Mouse (Mus musculus) layer of hippocampus, adult 11-12 months (tissue): ENCODE results near the gene Zup1.
"Not testable (repeated sequence)": the region's sequence is repeated elsewhere in the genome, so short reads cannot be mapped to it uniquely, and the experiment has no call there.

Experiments used
- DNase-seq: peaks from one replicate; pipeline ENCODE4 v3.0.0; 2022; ENCODE audit warnings: low spot score

Gene Zup1

DNA sequence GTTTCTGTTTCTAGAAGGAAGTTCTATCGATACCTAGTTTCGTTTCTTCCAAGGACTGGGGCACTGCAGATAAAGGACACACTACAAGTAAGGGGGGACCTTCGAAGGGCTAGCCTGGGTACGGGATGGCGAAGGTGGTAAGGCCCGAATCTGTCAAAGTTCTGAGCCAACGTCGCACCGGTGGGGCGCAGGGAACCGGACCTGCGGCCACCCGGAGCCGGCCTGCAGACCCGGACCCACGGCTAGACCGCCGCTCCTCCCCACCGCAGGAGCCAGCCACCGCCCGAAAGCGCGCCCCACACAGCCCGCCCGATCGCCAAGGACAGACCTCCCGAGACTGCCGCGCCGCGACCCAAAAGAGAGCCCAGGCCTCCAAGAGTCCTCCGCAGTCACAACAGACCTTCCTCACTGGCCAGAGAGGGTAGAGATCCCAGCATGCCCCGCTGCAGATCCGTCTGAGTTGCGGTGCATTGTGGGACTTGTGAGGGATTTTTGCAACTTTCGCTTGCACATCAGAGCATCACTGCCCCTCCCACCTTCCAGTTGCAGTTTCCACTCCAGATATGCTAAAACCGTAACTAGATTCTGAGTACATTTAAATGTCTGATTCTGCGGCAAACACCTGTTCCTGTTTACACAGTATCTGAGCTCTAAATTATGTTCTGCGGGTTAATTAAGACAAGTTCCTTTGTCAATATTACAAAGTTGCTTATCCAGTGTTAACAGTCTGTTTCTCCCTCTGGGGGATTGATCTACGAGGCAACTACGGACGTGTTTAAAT, at the start of gene Zup1:
Gene Zup1 (minus strand): TSS at position 467 of the 781 bp plus-strand sequence.
- peak; percentile 82 for DNase-seq

DNA sequence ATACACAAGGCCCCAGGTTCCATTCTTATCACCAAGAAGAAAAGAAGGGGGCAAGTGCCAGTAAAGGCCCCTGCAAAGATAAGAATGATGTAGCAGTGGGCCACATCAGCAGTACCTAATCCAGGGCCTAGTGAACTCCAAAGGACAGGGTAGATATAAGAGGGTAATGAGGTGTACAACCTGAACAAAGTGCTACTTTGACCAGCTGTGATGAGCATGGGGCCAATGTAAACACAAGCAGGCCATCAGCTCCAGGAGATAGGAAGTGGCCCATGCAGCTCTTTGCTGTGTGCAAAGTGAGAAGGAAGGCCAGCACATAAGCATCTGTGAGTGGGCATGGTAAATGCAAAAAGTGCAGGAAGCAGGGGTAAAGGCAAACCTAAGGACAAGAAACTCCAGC, 47.3 kb upstream of the Zup1 start:
- no peak for DNase-seq

DNA sequence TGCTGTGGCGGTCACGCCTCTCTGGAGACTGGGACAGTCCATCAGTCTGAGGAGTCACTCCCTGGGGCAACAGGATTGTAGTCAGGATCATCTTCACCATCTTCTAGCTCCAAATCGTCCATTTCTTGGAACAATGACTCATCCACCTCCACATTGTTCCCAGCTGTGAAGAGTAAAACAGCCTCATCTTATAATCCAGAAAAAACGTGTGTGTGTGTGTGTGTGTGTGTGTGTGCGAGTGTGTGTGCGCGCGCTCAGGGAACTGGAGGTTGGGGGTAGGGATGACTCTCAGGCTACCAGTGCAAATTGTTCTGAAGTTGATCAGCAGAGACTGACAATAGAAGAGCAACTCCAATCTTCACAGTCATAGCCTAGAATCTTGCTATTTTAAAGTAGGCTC, 45.6 kb upstream of the Zup1 start:
- not testable (repeated sequence) for DNase-seq

DNA sequence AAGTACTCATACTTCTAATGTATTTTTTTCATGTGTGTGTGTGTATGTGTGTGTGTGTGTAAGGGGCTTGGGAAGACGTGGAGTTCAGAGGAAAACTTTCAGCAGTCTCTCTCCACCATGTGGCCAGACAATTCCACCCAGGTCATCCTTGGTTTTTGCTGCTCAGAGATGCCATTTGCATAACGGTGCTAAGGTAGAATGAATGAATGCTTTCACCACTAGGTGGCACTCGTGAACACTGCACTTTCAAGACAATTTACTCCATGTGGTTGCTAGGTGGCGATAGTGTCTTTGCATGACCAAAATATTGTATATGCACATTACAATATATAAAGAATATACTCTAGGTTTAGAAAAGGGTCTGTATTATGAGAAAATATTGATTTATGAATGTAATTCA, 35.7 kb upstream of the Zup1 start:
- DNase-seq, result peak; percentile 81

DNA sequence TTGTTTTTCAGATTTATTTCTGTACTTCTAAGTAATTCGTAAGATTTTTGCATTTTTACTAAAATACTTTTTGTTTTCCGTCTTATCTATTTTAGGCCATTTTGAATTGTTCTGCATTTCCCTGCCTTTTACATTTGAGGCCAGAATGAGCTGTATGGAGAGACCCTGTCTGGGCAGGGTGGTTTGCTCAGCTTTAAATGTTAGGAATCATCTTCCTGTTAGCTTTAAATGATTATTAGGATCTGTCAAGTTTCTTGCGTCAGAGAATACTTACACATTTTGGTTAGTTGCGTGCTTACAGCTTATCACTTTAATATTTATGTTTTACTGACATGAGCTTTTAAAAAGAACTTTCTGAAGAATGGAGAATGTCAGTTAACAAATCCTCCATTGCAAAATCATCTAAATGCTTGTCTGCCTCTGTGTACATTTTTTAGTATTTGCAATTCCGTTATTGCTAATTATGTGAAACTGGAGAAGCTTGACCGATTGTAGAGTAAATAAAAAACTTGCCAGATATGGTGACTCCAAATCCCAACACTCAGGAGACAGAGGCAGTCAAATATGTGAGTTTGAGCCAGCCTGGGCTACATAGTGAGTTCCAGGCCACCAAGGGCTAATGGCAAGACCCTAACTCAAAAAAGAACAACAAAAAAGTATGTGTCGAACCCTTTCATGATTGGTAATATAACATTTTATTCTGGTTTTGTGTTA, 23.9 kb upstream of the Zup1 start:
- no peak for DNase-seq

DNA sequence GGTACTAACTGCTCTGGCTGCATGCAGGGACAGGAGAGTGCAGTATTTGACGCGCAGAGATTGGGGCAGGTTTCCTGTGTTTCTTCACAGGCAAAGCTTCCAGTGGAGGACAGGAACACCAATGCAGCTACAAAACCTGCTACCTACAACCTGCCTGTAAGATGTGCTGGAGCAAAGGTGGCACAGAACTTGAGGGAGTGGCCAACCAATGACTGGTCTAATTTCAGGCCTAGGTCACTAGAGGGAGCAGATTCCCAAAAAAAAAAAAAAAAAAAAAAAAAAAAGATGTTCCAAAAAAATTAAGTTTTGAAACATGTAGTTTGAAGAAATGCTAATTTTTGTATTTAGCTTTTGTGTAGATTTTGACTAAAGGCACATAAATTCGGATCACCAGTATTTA, 1.4 kb upstream of the Zup1 start:
- DNase-seq, result no peak

DNA sequence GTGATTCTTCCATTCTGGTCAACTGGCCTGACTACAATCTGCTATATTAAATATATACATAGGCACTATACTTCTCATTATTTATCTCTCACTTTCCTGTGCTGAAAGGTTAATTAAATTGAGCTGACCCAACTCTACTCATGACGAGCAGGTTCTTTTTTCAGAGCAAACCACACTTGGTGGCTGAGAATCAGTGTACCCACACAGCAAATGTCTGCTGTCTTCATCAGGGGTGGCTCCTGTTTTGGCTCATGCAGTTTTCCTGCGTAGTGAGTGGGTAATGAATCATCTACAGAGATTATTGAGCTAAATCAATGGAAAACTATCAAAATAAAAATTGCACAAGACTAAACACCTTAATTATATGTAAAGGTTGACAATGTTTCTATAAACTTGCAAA, 4.7 kb downstream of the Zup1 start:
- peak; percentile 8 for DNase-seq

DNA sequence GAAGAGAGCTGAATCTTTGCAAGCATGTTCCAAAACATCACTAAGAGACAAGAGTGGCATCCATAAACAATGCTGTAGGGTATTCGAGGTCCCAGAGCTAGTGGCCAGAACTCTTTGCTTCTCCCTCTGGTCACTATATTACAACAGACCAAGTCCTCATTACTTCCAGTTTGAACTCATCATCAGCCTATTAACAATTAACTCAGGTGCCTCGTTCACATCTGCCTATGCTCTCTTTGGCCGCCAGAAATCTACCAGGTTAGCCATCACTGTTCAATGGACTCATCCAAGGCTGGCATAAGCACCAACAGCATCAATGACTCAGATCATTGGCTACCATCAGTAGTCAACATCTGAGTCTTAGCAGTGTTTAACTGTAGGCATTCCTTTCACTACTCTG, 5.7 kb downstream of the Zup1 start:
- DNase-seq, result no peak

DNA sequence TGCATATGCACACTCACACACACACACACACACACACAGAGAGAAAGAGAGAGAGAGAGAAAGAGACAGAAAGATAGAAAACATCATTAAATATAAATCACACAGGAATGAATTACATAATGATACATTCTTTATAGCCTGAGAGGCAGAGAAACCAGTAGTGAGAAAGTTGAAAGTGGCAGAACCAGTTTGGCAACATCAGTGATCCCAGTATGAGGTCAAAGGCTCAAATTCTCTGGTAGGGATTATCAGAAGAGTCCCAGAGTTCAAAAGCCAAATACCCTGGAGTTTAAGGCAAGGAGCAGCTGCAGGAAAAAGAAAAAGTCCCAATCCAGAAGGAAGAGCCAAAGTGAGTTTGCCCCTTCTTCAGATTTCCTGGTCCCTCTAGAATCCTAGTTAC, 10.4 kb downstream of the Zup1 start:
- no peak for DNase-seq

DNA sequence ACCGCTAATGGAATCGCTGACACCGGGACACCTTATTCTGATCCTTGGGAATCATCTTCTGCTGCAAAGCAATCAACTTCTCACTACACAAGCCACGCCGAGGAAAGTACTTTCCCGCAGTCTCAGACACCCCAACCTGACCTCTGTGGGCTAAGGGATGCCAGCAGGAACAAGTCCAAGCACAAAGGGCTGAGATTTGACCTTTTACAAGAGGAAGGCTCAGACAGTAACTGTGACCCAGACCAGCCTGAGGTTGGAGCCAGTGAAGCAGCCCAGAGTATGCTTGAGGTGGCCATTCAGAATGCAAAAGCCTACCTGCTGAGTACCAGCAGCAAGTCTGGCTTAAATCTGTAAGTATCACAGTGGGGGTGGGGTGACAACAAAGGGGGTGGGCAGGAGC, 45.6 kb downstream of the Zup1 start:
- DNase-seq, result no peak

DNA sequence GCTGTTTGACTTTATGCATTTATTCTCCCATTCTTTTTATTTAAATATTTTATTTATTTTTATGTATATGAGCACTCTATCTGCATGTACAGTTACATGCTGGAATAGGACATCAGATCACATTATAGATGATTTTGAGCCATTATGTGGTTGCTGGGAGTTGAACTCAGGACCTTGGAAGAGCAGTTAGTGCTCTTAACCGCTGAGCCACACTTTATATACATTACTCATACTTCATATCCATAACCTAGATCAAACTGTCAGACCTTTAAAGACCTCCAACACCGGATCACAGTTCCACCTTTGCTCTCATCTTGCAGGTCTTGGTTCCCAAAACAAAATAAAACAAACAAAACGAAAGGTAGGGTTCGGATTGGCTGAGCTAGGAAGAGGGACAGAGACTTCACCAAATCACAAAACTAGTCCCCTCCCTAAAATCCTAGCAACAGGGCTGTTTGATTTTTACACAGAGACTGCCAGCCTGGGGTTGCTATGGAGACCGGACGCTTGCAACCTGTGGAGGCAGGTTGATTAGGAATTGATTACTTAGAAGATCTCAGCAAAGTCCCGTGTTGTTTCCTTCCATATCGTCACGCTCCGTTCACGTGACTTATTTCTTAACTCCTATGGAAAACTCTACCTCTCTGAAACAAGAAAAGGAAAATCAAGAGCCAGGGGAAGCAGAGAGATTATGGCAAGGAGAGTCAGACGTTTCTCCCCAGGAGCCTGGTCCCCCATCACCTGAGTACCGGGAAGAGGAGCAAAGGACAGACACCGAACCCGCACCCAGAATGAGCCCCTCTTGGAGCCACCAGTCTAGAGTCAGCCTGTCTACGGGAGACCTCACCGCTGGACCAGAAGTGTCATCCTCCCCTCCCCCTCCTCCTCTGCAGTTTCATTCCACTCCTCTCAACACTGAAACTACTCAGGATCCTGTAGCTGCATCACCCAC, 46.3 kb downstream of the Zup1 start, which contains the start of gene Rsph4a:
Gene Rsph4a (plus strand): TSS at position 582 of the 952 bp plus-strand sequence.
- DNase-seq, result peak; percentile 71

DNA sequence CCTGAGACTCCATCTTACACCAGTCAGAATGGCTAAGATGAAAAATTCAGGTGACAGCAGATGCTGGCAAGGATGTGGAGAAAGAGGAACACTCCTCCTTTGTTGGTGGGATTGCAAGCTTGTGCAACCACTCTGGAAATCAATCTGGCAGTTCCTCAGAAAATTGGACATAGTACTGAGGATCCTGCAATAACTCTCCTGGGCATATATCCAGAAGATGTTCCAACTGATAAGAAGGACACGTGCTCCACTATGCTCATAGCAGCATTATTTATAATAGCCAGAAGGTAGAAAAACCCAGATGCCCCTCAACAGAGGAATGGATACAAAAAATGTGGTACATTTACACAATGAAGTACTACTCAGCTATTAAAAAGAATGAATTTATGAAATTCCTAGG, 49.5 kb downstream of the Zup1 start:
- not testable (repeated sequence) for DNase-seq

DNA sequence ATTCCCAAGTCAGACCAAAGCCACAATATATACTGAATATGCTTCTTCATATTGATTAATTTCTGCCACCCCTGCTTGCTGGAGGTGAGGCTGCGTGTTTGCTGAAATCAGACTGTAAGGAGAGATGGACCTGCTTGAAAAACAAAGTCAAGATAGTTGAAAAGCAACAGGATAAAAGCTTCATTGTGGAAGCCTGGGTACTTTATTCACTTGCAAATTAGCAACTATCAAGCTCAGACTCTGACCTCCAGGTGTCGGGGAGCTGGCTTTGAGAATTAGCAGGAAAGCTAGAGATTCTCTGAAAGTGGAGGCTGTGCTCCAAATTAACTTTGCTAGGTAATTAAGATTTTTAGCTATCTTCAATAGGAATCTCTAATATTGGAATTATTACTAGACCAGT, 68.7 kb downstream of the Zup1 start:
- not testable (repeated sequence) for DNase-seq

DNA sequence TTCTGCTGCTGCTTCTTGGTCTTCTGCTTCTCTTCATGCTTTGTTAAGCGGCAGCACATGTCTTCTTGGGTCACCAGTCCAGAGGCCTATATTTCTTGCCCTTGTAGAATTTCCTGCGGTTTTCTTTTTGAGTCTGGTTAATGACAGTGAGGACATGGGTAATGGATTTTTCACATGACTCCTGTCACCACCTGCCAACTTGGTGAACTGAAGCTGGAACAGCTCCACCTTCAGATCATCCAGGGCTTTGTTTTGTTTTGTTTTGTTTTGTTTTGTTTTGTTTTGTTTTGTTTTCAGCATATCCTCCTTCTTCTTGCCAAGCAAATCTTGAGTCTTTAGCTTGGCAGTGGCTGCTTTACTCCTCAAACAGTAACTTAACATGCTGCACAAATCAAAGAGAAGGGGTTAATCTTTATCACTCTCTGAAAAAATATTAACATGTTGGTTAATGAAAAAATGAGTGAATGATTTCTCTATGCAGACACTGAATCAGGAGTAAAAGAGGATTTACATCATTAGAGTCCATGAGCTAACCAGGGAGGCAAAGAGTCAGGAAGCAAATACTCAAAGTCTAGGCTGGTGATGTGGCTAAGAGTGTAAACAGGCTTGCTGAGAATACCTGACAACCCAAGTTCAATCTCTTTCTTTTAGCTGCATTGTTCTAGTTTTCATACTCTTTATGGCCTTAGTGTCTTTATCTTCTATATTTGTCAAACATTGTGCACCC, 78.2 kb downstream of the Zup1 start:
- no peak for DNase-seq

DNA sequence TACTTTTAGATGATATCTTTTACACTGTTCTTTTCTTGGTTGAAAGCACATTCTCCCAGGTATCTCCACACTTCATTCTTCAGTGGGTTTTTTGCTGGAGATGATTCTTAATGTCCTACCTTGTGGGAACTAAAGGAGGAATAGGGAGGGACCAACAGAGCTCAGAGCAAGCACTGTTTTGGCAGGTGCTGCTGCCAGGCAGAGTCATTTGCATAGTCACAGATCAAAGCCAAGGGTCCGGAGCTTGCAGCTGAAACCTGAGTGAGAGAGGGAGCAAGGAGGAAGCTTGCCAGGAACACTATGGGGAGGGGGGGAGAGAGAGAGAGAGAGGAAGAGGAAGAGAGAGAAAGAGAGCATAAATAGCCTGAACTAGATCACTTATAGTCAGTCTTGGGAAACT, 80.6 kb downstream of the Zup1 start:
- no peak for DNase-seq
